Mouse (Mus musculus) lung, embryonic 14.5 days (tissue): ENCODE results near the gene Cstb. TPM values are rescaled to one million over a fixed set of nuclear protein-coding genes. Genes with fewer than 3 reads are reported as not detected.
A peak's percentile ranks its signal among the peaks of the same experiment; 100 is the strongest.

Experiments
- ATAC-seq: fragments of 200-750 bp; cut with Nextera tagmentation; 2 replicates; pipeline ENCODE4 v1.8.0; 2017; ENCODE audit warnings: mild to moderate bottlenecking, moderate TSS enrichment, moderate library complexity; ENCODE audit not compliant: insufficient read depth
- DNase-seq: peaks from one replicate; pipeline ENCODE4 v3.0.0-alpha.2; 2015
- H3K27ac ChIP-seq: fragments of 300-500 bp; sonication (generic); 2 replicates; pipeline ENCODE4 v1.5.1; 2014; ENCODE audit warnings: low read depth, mild to moderate bottlenecking, moderate library complexity
- H3K27me3 ChIP-seq: fragments of 300-500 bp; sonication (generic); 2 replicates; pipeline ENCODE4 v1.6.1; 2014; ENCODE audit warnings: low read length, control low read depth; ENCODE audit not compliant: insufficient read depth
- H3K36me3 ChIP-seq: fragments of 300-500 bp; sonication (generic); 2 replicates; pipeline ENCODE4 v1.6.1; 2014; ENCODE audit warnings: control low read depth; ENCODE audit not compliant: insufficient read depth
- H3K4me1 ChIP-seq: fragments of 300-500 bp; sonication (generic); 2 replicates; pipeline ENCODE4 v1.6.1; 2014; ENCODE audit warnings: antibody characterized with exemption, control low read depth; ENCODE audit not compliant: insufficient read depth
- H3K4me2 ChIP-seq: fragments of 300-500 bp; sonication (generic); 2 replicates; pipeline ENCODE4 v1.6.1; 2014; ENCODE audit warnings: mild to moderate bottlenecking
- H3K4me3 ChIP-seq: fragments of 300-500 bp; sonication (generic); 2 replicates; pipeline ENCODE4 v1.5.1; 2014; ENCODE audit warnings: low read depth, low read length
- H3K9ac ChIP-seq: fragments of 300-500 bp; sonication (generic); 2 replicates; pipeline ENCODE4 v1.6.1; 2014
- H3K9me3 ChIP-seq: fragments of 300-500 bp; sonication (generic); 2 replicates; pipeline ENCODE4 v1.6.1; 2016; ENCODE audit warnings: low read depth, low read length, control low read depth
- CTCF ChIP-seq: IDR thresholded peaks from 2 replicates; pipeline ENCODE4 v1.5.1; 2016; ENCODE audit warnings: antibody characterized with exemption, low read depth
- WGBS: fragments of 180-500 bp; shearing (Covaris S2); extraction: QIAGEN DNeasy Blood & Tissue Kit; methylation state at CpG from one replicate; pipeline ENCODE4 v1.1.7; 2014; 5-methylcytosine and 5-hydroxymethylcytosine counted together
- polyA plus RNA-seq: library from polyadenylated mRNA; unstranded; fragments of >200 nt; fragmentation: Nextera tagmentation; extraction: Ambion mirVana; gene quantifications from 2 replicates; pipeline ENCODE4 v1.2.1, GENCODE M21; 2014

Cstb gene
- polyA plus RNA-seq, 1 experiment from 2014 or later = 201 TPM

- ATAC-seq (no peak), DNase-seq (no peak)
- no peak overlapping the region for H3K4me3 ChIP-seq
- H3K27ac ChIP-seq = no peak overlapping the region
- 0 out of 2 replicates have a peak, but pooled peaks cover 5% of the 10 kb centered on the region for H3K4me1 ChIP-seq
- TF ChIP-seq CTCF = no peak
- peaks cover 20% of the 10 kb centered on the region for H3K36me3 ChIP-seq
- no peak overlapping the region for H3K9ac ChIP-seq
- WGBS = 86% methylated on average over 2 of the region's 2 CpGs
- H3K27me3 ChIP-seq = no peaks in the 10 kb centered on the region
- no peak overlapping the region for H3K4me2 ChIP-seq
- H3K9me3 ChIP-seq = no peaks in the 10 kb centered on the region
These were observed 4.3 kb downstream of the Cstb start for GRCm38 (mm10) chr10:78429776-78430175.

GRCm38 (mm10) chr10:78432853-78433252, 7.4 kb downstream of the Cstb start:
- Histone ChIP-seq H3K4me3 (no peak overlapping the region), H3K36me3 (peaks cover 11% of the 10 kb centered on the region), H3K27me3 (no peaks in the 10 kb centered on the region), H3K9ac (no peak overlapping the region), H3K27ac (no peak overlapping the region), H3K4me2 (no peak overlapping the region), H3K9me3 (no peaks in the 10 kb centered on the region), H3K4me1 (no peaks in the 10 kb centered on the region)
- WGBS = 55% methylated on average over 3 of the region's 3 CpGs
- no peak for DNase-seq
- ATAC-seq = no peak
- TF ChIP-seq CTCF = no peak

GRCm38 (mm10) chr10:78438094-78438493, 12.6 kb downstream of the Cstb start:
- Histone ChIP-seq H3K4me2 (no peak overlapping the region), H3K27ac (no peak overlapping the region), H3K4me3 (no peak overlapping the region), H3K9me3 (no peaks in the 10 kb centered on the region), H3K9ac (no peak overlapping the region), H3K4me1 (no peaks in the 10 kb centered on the region), H3K36me3 (no peaks in the 10 kb centered on the region), H3K27me3 (no peaks in the 10 kb centered on the region)
- ATAC-seq = peak; percentile 26; the same call in 1 of the 2 replicates
- TF ChIP-seq CTCF = peak; percentile 98
- peak; percentile 76 for DNase-seq
- WGBS = 10% methylated on average over 5 of the region's 5 CpGs

GRCm38 (mm10) chr10:78439550-78439949, 14.1 kb downstream of the Cstb start:
- TF ChIP-seq CTCF = peak; percentile 70
- 70% methylated on average over 4 of the region's 5 CpGs for WGBS
- H3K9ac ChIP-seq = no peak overlapping the region
- no peak overlapping the region for H3K4me3 ChIP-seq
- H3K4me2 ChIP-seq = no peak overlapping the region
- H3K9me3 ChIP-seq = no peaks in the 10 kb centered on the region
- H3K4me1 ChIP-seq = no peaks in the 10 kb centered on the region
- H3K27ac ChIP-seq = no peak overlapping the region
- peaks cover 3% of the 10 kb centered on the region; the same call in 1 of the 2 replicates for H3K36me3 ChIP-seq
- no peak for ATAC-seq
- no peak for DNase-seq
- no peaks in the 10 kb centered on the region for H3K27me3 ChIP-seq

- DNase-seq (no peak), ATAC-seq (no peak)
- TF ChIP-seq CTCF = no peak
- H3K27ac ChIP-seq = no peak overlapping the region
- WGBS = 79% methylated on average over 7 of the region's 7 CpGs
- H3K4me2 ChIP-seq = no peak overlapping the region
- no peaks in the 10 kb centered on the region for H3K9me3 ChIP-seq
- H3K27me3 ChIP-seq = no peaks in the 10 kb centered on the region
- no peak overlapping the region for H3K4me3 ChIP-seq
- no peak overlapping the region for H3K9ac ChIP-seq
- H3K36me3 ChIP-seq = peaks cover 3% of the 10 kb centered on the region; the same call in 1 of the 2 replicates
- no peaks in the 10 kb centered on the region for H3K4me1 ChIP-seq
These were observed 14.5 kb downstream of the Cstb start for GRCm38 (mm10) chr10:78439990-78440389.

GRCm38 (mm10) chr10:78440812-78441211, 15.3 kb downstream of the Cstb start:
- DNase-seq = no peak
- ATAC-seq = no peak; the same call in 1 of the 2 replicates
- Histone ChIP-seq H3K9ac (no peak overlapping the region), H3K9me3 (no peaks in the 10 kb centered on the region), H3K4me2 (no peak overlapping the region), H3K27me3 (no peaks in the 10 kb centered on the region), H3K4me3 (no peak overlapping the region), H3K36me3 (peaks cover 3% of the 10 kb centered on the region; the same call in 1 of the 2 replicates), H3K4me1 (no peaks in the 10 kb centered on the region), H3K27ac (no peak overlapping the region)
- TF ChIP-seq CTCF = peak; percentile 75
- WGBS = 66% methylated on average over 9 of the region's 9 CpGs

GRCm38 (mm10) chr10:78441606-78442005, 16.1 kb downstream of the Cstb start:
- WGBS = 83% methylated on average over 5 of the region's 5 CpGs
- H3K4me1 ChIP-seq = no peaks in the 10 kb centered on the region
- no peaks in the 10 kb centered on the region for H3K27me3 ChIP-seq
- H3K4me3 ChIP-seq = no peak overlapping the region
- ATAC-seq (no peak), DNase-seq (no peak)
- no peak overlapping the region for H3K27ac ChIP-seq
- H3K9me3 ChIP-seq = no peaks in the 10 kb centered on the region
- no peak overlapping the region for H3K9ac ChIP-seq
- no peak overlapping the region for H3K4me2 ChIP-seq
- TF ChIP-seq CTCF = no peak
- peaks cover 3% of the 10 kb centered on the region; the same call in 1 of the 2 replicates for H3K36me3 ChIP-seq

DNA sequence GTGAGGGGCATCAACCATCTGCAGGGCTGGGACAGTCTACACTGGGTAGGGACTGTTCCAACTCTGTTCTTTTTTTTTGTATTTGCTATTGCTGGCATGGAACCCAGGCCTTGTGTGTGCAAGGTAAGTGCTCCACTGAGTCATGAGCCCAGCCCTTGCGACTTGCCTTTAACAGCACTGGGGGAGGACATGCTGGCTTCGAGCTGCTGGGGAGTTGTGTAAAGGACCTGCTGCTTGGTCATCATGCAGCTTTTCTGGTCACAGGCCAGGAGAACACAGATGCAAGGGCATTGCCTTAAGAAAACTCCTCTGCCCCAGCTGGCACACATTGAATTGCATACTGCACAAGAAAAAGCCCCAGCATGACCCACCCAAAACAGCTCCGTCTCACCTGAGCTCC, 16.8 kb downstream of the Cstb start:
- 89% methylated on average over 3 of the region's 3 CpGs for WGBS
- H3K36me3 ChIP-seq = peaks cover 3% of the 10 kb centered on the region; the same call in 1 of the 2 replicates
- DNase-seq (no peak), ATAC-seq (no peak)
- H3K4me1 ChIP-seq = no peaks in the 10 kb centered on the region
- no peak overlapping the region for H3K9ac ChIP-seq
- H3K9me3 ChIP-seq = no peaks in the 10 kb centered on the region
- no peak overlapping the region for H3K4me2 ChIP-seq
- H3K27me3 ChIP-seq = no peaks in the 10 kb centered on the region
- H3K4me3 ChIP-seq = no peak overlapping the region
- no peak for TF ChIP-seq CTCF
- no peak overlapping the region for H3K27ac ChIP-seq
